Mouse (Mus musculus) bone marrow macrophage, adult 2 months (primary cell): ENCODE measurements around the gene Wsb2. TPM values are rescaled to one million over a fixed set of nuclear protein-coding genes. Genes with fewer than 3 reads are reported as not detected.
A peak's percentile ranks its signal among the peaks of the same experiment; 100 is the strongest.
"Not testable (repeated sequence)": the region's sequence is repeated elsewhere in the genome, so short reads cannot be mapped to it uniquely, and the experiment has no call there.

Source experiments
- H3K27ac ChIP-seq: 2 replicates; pipeline ENCODE4 v1.5.1; 2012; ENCODE audit warnings: low read depth, low read length; ENCODE audit not compliant: insufficient read depth
- H3K4me1 ChIP-seq: 2 replicates; pipeline ENCODE4 v1.6.1; 2012; ENCODE audit warnings: low read length; ENCODE audit not compliant: control insufficient read depth, insufficient read depth
- H3K4me3 ChIP-seq: 2 replicates; pipeline ENCODE4 v1.5.1; 2012; ENCODE audit warnings: mild to moderate bottlenecking, low read length, moderate library complexity; ENCODE audit not compliant: insufficient read depth
- CTCF ChIP-seq: IDR thresholded peaks from 2 replicates; pipeline ENCODE4 v1.5.1; 2012; ENCODE audit warnings: low read depth, mild to moderate bottlenecking, low read length, moderate library complexity
- POLR2A ChIP-seq: IDR thresholded peaks from 2 replicates; pipeline ENCODE4 v1.6.1; 2012; ENCODE audit warnings: mild to moderate bottlenecking, low read depth, low read length, borderline replicate concordance
- polyA plus RNA-seq: library from polyadenylated mRNA; stranded (reverse); fragments of >200 nt; gene quantifications from 2 replicates; pipeline ENCODE4 v1.2.4, GENCODE M21; 2012; ENCODE audit not compliant: missing spikeins, insufficient read depth, insufficient read length

Gene Wsb2
- polyA plus RNA-seq, 1 experiment: 45.4 TPM

DNA sequence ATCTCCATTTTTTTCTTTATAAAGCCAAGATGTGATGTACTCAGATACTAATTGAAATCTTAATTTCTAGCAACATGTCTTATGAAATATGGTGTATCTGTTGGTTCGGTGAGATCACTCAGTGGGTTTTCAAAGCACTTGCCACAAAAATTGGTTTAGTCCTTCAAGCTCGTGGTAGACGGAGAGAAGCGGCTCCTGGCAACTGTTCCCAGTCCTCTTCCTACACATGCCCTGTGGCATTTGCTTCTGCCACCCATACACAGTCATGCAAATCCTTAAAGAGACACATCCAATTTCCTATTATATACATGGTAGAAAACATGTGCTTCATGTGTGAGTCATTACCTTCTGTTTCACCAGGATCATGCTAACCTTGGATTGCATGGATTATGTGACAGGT lies 4.5 kb downstream of the Wsb2 start:
- peak overlapping the region; percentile 7 for H3K27ac ChIP-seq

DNA sequence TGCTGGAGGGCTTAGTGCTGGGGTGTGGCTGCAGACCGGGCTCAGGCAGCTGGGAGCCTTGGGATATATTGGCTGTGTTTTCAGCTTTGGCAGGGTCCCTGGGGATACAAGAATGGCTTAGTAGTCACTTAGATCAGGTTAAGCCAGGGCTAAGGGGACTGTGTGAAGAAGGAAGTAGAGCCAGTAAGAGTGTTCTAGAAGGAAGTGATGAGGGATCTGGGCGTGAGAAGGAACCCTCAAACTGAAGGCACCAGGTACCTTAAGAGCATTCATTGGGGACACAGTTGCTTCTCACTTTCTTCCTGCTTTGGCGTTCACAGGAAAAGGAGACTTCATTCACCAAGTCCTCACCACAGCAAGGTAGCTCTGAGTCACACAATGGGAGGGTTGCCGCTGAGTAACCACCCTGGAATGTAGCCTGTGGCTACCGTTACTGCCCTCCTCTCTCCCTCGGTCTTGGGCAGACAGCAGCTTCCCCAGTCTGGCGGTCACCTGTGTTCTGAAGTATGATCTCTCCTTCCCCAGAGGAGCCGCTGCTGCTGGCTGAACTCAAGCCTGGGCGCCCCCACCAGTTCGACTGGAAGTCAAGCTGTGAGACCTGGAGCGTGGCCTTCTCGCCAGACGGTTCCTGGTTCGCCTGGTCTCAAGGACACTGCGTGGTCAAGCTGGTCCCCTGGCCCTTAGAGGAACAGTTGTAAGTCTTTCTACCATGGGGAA lies 6.1 kb downstream of the Wsb2 start:
- Histone ChIP-seq H3K27ac (no peak overlapping the region), H3K4me3 (no peak overlapping the region), H3K4me1 (peaks cover 47% of the 10 kb centered on the region)
- TF ChIP-seq POLR2A: no peak
- TF ChIP-seq CTCF: no peak

More for the DNA sequence above, 4.5 kb downstream of the Wsb2 start:
- H3K4me3 ChIP-seq: no peak overlapping the region
- H3K4me1 ChIP-seq: peaks cover 47% of the 10 kb centered on the region
- TF ChIP-seq CTCF: no peak
- TF ChIP-seq POLR2A: no peak

DNA sequence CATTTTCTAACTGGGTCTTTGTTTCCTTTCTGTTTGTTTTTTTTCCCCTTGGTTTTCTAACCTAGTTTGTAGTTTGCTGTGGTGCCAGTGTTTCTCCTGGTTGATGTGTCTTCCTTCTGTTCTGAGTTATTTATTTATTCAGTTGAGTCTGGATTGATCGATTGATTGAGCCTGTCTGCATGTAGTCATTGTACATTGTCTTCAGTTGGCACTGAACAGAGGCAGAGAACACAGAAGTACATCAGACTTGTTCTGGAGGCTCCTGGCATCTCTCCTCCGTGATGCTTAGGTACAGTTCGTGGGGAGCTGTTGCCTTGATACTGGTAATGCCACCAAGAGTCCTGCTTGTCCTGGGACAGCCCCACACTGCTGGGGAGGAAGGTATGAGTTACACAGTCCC lies 7.7 kb downstream of the Wsb2 start:
- TF ChIP-seq POLR2A: no peak
- H3K4me1 ChIP-seq: peaks cover 36% of the 10 kb centered on the region
- H3K27ac ChIP-seq: no peak overlapping the region
- H3K4me3 ChIP-seq: no peak overlapping the region

DNA sequence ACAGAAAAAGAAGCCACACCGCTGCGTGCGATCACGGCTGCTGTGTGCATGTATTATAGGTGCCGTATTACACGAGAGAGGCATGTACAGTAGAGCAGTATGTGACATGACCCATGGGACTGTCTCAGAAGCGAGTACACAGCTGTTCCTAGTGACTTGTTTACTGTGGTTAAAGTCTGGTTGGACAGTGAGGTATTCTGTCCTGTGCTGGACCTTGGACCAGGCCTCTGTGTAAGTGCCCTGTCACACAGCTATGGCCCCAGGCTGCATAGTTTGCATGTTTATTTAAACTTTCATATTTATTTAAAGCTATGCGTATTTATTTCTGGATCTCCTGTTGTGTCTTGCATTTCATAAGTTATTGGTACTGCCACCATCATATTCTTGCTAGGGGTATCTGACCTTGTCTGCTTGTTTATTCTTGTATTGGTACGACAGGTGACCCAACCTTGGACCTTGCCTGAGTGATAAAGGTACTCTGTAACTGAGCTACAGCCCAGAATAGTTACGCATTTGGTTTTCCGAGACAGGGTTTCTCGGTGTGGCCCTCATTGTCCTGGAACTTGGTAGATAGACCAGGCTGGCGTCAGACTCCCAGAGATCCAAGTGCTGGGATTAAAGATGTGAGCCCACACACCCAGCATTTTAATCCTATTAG lies 8.9 kb downstream of the Wsb2 start:
- Histone ChIP-seq H3K27ac (no peak overlapping the region), H3K4me1 (peaks cover 27% of the 10 kb centered on the region), H3K4me3 (no peak overlapping the region)
- TF ChIP-seq POLR2A (no peak), CTCF (no peak)

DNA sequence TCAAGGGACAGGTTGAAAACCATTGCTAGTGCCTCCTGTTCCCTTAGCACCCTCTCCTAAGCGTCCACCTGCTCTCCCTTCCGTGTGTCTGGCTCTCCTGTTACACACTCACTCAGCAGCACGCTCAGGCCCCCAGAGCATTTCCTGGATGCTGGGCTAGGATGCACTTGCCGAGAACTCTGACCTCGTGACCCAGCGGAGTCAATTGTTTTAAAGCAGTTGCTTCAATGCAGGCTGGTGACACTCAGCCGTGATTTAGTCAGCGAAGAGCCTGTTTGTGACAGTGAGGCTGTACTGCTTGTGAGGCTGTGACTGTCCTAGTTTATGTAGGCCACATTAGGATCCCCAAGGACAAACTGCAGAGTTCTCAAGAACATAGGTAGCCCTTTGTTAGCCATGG lies 10.1 kb downstream of the Wsb2 start:
- no peak for TF ChIP-seq CTCF
- TF ChIP-seq POLR2A: no peak
- Histone ChIP-seq H3K4me1 (peaks cover 17% of the 10 kb centered on the region), H3K4me3 (no peak overlapping the region), H3K27ac (no peak overlapping the region)

DNA sequence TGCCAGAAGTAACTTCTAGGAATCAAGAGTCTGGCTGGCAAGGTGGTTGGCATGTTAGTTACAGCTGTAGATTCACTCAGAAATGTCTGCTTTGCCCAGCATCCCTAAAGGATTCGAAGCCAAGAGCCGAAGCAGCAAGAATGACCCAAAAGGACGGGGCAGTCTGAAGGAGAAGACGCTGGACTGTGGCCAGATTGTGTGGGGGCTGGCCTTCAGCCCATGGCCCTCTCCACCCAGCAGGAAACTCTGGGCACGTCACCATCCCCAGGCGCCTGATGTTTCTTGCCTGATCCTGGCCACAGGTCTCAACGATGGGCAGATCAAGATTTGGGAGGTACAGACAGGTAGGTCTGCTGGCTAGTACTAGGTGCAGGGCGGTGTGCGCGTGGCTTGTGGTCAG lies 13.5 kb downstream of the Wsb2 start:
- Histone ChIP-seq H3K27ac (no peak overlapping the region), H3K4me3 (no peak overlapping the region)
- no peak for TF ChIP-seq POLR2A
- TF ChIP-seq CTCF: no peak

DNA sequence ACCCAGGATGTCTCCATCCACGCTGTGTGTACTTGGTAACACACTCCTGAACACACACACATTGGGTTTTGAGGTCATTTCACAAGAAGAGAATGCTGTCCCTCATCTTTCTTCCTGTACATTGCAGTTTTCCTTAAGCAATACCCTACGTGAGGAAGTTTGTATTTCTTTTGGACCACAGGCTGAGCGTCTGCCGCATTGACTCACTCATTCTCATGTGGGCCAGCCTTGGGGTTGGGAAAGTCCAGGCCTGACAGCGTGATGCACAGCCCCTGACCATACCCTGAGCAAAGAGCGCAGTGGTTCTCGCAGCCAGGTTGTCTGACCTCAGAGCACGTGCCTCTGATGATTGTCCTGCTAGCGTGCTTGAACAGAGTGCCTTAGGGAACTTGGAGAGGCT lies 16.3 kb downstream of the Wsb2 start:
- no peak for TF ChIP-seq CTCF
- peak overlapping the region; percentile 41 for H3K27ac ChIP-seq
- no peak overlapping the region for H3K4me3 ChIP-seq
- H3K4me1 ChIP-seq: peaks cover 56% of the 10 kb centered on the region

More for the DNA sequence above, 13.5 kb downstream of the Wsb2 start:
- H3K4me1 ChIP-seq: peaks cover 36% of the 10 kb centered on the region

DNA sequence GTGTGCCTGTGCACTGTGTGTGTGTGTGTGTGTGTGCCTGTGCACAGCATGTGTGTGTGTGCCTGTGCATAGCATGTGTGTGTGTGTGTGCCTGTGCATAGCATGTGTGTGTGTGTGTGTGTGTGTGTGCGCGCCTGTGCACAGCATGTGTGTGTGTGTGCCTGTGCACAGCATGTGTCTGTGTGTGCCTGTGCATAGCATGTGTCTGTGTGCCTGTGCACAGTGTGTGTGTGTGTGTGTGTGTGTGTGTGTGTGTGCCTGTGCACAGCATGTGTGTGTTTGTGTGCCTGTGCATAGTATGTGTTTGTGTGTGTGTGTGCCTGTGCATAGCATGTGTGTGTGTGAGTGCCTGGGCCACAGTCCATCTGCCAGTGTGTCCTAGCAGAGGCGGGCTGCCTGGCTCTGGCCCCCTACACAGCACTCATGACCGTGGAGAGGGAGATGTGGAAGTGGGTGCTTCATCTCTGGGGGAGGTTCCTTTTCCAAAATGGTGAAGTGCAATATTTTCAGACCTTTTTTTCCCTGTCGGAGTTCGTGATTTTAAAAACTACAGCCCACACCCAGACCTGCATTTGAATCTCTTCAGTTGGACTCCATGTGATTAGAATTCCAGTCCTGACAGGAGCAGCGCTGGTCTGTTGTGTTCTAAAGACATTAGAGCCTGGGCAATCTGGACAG lies 17.4 kb downstream of the Wsb2 start:
- TF ChIP-seq CTCF (no peak), POLR2A (no peak)
- Histone ChIP-seq H3K4me1 (peaks cover 61% of the 10 kb centered on the region), H3K4me3 (no peak overlapping the region), H3K27ac (peak overlapping the region; percentile 56)

DNA sequence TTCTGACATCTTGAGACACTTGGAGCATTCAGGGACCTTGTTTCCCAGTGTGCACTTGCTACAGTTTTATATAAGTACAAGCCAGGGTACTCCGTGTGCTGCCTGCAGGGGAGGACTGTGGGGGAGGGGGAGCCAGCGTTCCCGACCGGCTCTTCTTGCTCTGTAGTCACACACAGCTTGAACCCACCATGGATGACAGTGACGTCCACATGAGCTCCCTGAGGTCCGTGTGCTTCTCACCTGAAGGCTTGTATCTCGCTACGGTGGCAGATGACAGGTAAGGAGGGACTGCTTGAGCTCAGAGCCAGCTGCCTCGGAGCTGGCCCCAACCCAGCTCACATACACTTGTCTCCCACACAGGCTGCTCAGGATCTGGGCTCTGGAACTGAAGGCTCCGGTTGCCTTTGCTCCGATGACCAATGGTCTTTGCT lies 19.2 kb downstream of the Wsb2 start:
- H3K4me3 ChIP-seq: no peak overlapping the region
- no peak overlapping the region for H3K27ac ChIP-seq
- H3K4me1 ChIP-seq: peaks cover 61% of the 10 kb centered on the region
- TF ChIP-seq POLR2A (no peak), CTCF (no peak)

DNA sequence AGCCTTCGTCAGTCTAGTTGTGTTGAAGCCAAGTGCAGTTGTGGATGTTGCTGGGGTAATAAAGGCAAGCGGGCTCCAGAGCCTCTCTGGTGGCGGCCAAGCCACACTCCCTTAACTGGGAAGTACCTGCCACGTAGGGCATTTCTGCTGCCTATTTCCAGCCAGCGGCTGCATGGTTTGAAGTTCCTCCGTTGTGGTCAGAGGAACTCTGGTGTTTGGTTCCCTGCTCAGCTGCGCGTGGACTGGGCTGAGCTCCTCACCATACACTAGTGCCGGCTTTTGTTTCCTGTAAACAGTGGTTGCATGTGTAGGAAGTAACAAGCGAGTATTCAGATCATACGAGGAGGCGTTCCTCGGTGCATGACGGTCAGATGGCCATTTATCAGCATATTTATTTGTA lies 20.6 kb downstream of the Wsb2 start:
- H3K4me3 ChIP-seq: not testable (repeated sequence)
- peak overlapping the region; percentile 52 for H3K27ac ChIP-seq
- H3K4me1 ChIP-seq: peaks cover 54% of the 10 kb centered on the region

DNA sequence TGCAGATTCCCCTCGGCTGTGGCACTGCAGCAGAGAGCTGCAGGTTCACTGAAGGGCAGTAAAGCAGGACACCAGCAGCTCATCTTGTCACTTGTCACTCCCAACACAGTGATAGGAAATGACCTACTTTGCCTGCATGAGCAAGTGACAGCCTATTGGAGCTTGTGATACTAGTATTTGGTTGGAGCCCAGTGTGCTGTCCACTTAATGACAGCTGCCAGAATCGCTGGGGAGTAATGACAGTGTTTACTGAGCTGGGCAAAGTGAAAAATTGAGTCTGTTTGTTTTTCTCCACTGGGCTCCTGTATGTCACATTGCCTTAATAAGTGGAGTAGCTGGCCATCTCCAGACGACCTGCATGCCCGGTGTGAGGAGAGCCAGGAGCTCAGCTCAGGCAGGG lies 23.1 kb downstream of the Wsb2 start:
- no peak overlapping the region for H3K27ac ChIP-seq
- TF ChIP-seq POLR2A (no peak), CTCF (no peak)
- H3K4me1 ChIP-seq: peaks cover 30% of the 10 kb centered on the region
- no peak overlapping the region for H3K4me3 ChIP-seq
